Mouse (Mus musculus): ENCODE measurements at regions not wholly inside any gene's neighbourhood (a gene's known extent, or its start where the extent isn't known, plus 50 kb on each side); places are given as distances from the start of the nearest gene placed in this dataset.

DNA sequence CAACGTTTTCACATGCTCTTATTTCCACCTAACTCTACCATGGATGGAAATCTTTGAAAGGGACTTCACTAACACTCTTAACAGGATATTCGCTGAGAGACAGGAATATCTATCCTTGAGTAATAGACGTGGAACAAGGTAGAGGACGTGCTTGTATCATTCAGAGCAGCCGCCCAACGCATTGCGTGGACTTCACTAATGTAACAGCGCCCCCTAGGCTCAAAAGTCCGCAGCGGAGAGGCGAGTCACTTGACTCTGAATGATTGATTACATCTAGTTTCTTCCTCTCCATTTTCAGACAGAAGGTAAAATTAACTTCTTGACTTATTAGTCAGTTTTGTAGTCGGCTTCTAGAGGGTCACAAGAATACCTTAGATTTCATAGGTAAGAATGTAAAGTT is 447.1 kb downstream of the Slc16a7 start:
- TF ChIP-seq CHD2 (IDR thresholded peaks at IDR 0.05; ENCODE audit: low read length) (no peak), CTCF (conservative IDR thresholded peaks at IDR 0.05 in 1 of 2, IDR thresholded peaks at IDR 0.05 in 1 of 2; ENCODE audit: low read depth in 2 of 2, low read length in 2 of 2) (no peak), ETS1 (conservative IDR thresholded peaks at IDR 0.05; ENCODE audit: low read depth, low read length) (no peak), POLR2A (IDR thresholded peaks at IDR 0.05; ENCODE audit: low read depth, low read length) (no peak), SIN3A (IDR thresholded peaks at IDR 0.05; ENCODE audit: low read length) (no peak), EP300 (IDR thresholded peaks at IDR 0.05; ENCODE audit: low read length) (no peak), SMC3 (IDR thresholded peaks at IDR 0.05; ENCODE audit: low read depth, low read length) (no peak)
